Mouse (Mus musculus) cerebellum, adult 9-10 months (tissue): ENCODE data around the gene Ikzf5.

ENCODE experiments used
- DNase-seq: peaks from one replicate; pipeline ENCODE4 v3.0.0; 2022

The Ikzf5 gene

GRCm38 (mm10) chr7:131345856-131346541 lies 64.3 kb downstream of the Ikzf5 start:
- peak; percentile 27 for DNase-seq
